Mouse (Mus musculus) fat pad, adult 2 months (tissue): ENCODE results near the gene Twnk.
A peak's percentile ranks its signal among the peaks of the same experiment; 100 is the strongest.

Experiments used
- DNase-seq: peaks from one replicate; pipeline ENCODE4 v3.0.0-alpha.2; 2011; ENCODE audit warnings: low read depth, low spot score; ENCODE audit errors: extremely low read depth

Twnk gene

GRCm38 (mm10) chr19:45002301-45002700 lies 3.2 kb upstream of the Twnk start:
- DNase-seq, result no peak

GRCm38 (mm10) chr19:45003740-45004516 lies 1.5 kb upstream of the Twnk start:
- DNase-seq, result no peak

- no peak for DNase-seq
These were observed 672 bp downstream of the Twnk start, which contains the start of gene Mrpl43 for GRCm38 (mm10) chr19:45005957-45006712. TSS of gene Mrpl43 (minus strand) at chr19:45006442.

- DNase-seq, result no peak
These were observed 1.6 kb downstream of the Twnk start for GRCm38 (mm10) chr19:45007021-45007420.

GRCm38 (mm10) chr19:45007425-45008191 lies 2.1 kb downstream of the Twnk start:
- no peak for DNase-seq

GRCm38 (mm10) chr19:45010646-45011045 lies 5.2 kb downstream of the Twnk start:
- no peak for DNase-seq

GRCm38 (mm10) chr19:45012219-45012618 lies 6.8 kb downstream of the Twnk start:
- DNase-seq, result no peak

GRCm38 (mm10) chr19:45012636-45013035 lies 7.2 kb downstream of the Twnk start:
- no peak for DNase-seq

GRCm38 (mm10) chr19:45013581-45014225 lies 8.2 kb downstream of the Twnk start:
- DNase-seq, result no peak

- peak; percentile 58 for DNase-seq
These were observed 9.0 kb downstream of the Twnk start, which contains the start of gene Lzts2 for GRCm38 (mm10) chr19:45014335-45014971. TSS of gene Lzts2 (plus strand) at chr19:45014414.

GRCm38 (mm10) chr19:45014981-45015402 lies 9.5 kb downstream of the Twnk start:
- DNase-seq, result no peak

- DNase-seq, result no peak
These were observed 10.2 kb downstream of the Twnk start for GRCm38 (mm10) chr19:45015518-45016281.

- DNase-seq, result no peak
These were observed 11.1 kb downstream of the Twnk start for GRCm38 (mm10) chr19:45016341-45017215.

- no peak for DNase-seq
These were observed 11.8 kb downstream of the Twnk start for GRCm38 (mm10) chr19:45017216-45017771.

- DNase-seq, result no peak
These were observed 12.4 kb downstream of the Twnk start for GRCm38 (mm10) chr19:45017909-45018308.

- no peak for DNase-seq
These were observed 12.9 kb downstream of the Twnk start for GRCm38 (mm10) chr19:45018351-45018831.

- DNase-seq, result no peak
These were observed 14.9 kb downstream of the Twnk start for GRCm38 (mm10) chr19:45020348-45020747.

- no peak for DNase-seq
These were observed 15.9 kb downstream of the Twnk start for GRCm38 (mm10) chr19:45021362-45021761.
